Mouse (Mus musculus) thymus, postnatal 0 days (tissue): Measurements from ENCODE around the gene Tpra1. TPM values are rescaled to one million over a fixed set of nuclear protein-coding genes. Genes with fewer than 3 reads are reported as not detected.

Source experiments
- DNase-seq: peaks from one replicate; pipeline ENCODE4 v3.0.0-alpha.2; 2015; ENCODE audit warnings: low spot score
- polyA plus RNA-seq: library from polyadenylated mRNA; unstranded; fragments of >200 nt; fragmentation: Nextera tagmentation; extraction: Ambion mirVana; gene quantifications from 2 replicates; pipeline ENCODE4 v1.2.1, GENCODE M21; 2015

Tpra1 gene
- polyA plus RNA-seq, 1 experiment from 2014 or later = 77.0 TPM

DNA sequence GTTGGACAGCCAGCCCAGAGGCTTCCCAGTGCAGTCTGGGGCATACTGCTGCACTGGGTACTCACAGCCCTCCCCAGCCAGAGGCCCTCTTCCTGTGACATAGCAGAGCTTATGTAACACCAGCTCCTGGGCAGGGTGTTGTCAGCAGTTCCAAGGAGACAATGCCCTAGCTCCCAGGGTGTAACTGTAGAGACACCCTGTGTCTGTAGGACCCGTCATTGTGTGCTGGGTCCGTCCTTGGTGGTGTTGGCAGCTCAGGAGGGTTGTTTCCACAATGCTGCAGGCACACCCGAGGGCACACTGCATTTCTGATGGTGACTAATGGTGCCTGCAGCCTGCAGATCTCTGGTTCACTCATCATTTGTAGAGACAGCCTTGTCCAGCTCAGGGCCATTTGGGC lies 24.8 kb downstream of the Tpra1 start:
- peak; percentile 67 for DNase-seq

- peak; percentile 79 for DNase-seq
Measured at GRCm38 (mm10) chr6:88927595-88927994, 25.5 kb downstream of the Tpra1 start.

DNA sequence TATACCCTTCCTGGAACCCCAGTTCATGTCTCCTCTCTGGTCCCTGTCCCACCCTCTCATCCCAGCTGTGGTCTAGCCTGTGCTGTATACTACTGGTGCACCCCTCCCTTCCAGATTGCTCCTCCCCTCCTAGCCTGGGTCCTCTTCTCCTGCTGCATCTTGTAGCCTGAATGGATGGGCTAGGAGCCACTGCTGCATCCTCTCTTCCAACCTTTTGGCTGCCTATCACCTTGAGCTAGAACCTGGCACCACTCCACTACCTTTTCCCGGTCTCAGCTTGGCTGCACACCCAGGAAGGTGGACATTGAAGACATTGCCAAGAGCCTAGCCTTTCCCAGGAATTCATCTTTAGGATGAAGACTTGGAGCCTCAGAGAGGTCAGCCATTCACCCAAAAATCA lies 26.0 kb downstream of the Tpra1 start:
- no peak for DNase-seq

GRCm38 (mm10) chr6:88928576-88928975 lies 26.5 kb downstream of the Tpra1 start:
- DNase-seq = no peak

- no peak for DNase-seq
Measured at GRCm38 (mm10) chr6:88929451-88929850, 27.4 kb downstream of the Tpra1 start.

GRCm38 (mm10) chr6:88930049-88930448 lies 28.0 kb downstream of the Tpra1 start:
- DNase-seq = no peak

GRCm38 (mm10) chr6:88931449-88931848 lies 29.4 kb downstream of the Tpra1 start:
- no peak for DNase-seq

GRCm38 (mm10) chr6:88934132-88934531 lies 32.1 kb downstream of the Tpra1 start:
- no peak for DNase-seq

GRCm38 (mm10) chr6:88934816-88935215 lies 32.8 kb downstream of the Tpra1 start:
- no peak for DNase-seq

GRCm38 (mm10) chr6:88935735-88936276 lies 33.8 kb downstream of the Tpra1 start:
- DNase-seq = peak; percentile 75

GRCm38 (mm10) chr6:88936342-88937213 lies 34.5 kb downstream of the Tpra1 start:
- peak; percentile 40 for DNase-seq

- no peak for DNase-seq
Measured at GRCm38 (mm10) chr6:88937214-88937549, 35.1 kb downstream of the Tpra1 start.

DNA sequence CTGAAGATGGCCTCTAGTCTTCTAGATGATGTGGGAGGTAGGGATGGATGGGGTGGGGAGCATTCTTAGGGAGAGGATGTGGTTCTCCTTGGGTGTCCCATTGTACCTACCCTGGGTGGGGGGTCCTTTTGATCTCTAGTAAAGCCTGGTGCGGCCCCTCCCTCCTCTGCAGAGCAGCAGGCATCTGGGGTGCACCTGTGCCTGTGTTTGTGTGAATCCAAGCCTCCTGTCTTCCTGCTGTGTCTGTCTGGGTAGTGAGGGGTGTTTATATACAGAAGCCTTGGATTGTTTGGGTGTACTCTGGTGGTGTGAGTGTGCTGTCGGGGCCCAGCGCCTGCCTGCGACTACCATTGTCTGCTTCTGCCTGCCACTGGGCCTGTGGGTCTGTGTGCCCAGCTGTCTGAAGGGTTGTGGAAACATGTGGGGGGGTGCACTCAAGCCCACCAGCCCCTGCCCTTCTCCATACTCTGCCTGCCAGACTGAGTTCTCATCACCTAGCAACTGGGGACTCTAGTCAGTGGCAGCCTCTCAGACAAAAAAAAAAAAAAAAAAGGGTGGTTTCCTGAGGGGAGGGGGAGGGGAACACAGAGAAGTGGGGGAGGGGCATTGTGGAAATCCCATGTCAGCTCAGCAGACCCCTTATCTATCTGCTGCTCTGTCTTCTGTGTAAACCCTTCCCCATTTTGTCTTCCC lies 36.1 kb downstream of the Tpra1 start:
- DNase-seq = peak; percentile 82

GRCm38 (mm10) chr6:88938664-88939055 lies 36.6 kb downstream of the Tpra1 start:
- no peak for DNase-seq

DNA sequence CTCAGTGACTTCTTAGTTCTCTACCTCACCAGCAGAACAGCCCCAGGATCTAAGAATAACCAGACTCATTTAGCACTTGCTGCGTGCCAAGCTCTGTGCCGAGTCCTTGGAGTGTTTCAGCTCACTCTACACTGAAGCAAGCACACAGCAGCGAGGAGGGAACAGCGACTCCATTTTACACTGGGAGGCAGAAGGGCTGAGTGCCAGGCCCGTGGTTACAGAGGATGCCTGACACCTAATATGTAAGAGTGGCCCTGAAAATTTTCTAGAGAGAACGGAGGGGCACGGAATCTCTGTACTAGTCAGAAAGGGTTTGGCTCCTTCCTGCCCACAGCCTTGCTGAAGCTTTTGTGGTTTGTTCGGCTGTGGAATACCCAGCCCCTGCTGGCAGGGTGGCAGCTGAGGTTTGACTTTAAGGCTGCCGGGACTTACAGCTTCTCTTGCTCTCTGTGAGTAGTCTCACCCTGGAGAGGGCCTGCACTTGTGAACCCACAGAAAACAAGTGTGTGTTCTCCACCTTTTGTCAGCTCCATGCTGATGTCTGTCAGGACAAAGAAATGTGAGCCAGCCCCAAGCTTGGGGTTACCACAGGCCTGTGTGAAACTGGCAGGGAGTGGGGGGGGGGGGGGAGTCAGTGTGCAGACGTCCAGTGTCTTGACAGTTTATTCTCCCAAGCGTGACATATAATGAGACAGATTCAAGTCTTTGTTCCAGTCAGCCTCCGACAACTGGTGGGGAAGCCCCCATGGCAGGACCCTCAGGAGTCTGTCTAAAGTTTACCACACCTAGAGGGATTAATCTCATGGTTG lies 37.4 kb downstream of the Tpra1 start:
- peak; percentile 83 for DNase-seq

DNA sequence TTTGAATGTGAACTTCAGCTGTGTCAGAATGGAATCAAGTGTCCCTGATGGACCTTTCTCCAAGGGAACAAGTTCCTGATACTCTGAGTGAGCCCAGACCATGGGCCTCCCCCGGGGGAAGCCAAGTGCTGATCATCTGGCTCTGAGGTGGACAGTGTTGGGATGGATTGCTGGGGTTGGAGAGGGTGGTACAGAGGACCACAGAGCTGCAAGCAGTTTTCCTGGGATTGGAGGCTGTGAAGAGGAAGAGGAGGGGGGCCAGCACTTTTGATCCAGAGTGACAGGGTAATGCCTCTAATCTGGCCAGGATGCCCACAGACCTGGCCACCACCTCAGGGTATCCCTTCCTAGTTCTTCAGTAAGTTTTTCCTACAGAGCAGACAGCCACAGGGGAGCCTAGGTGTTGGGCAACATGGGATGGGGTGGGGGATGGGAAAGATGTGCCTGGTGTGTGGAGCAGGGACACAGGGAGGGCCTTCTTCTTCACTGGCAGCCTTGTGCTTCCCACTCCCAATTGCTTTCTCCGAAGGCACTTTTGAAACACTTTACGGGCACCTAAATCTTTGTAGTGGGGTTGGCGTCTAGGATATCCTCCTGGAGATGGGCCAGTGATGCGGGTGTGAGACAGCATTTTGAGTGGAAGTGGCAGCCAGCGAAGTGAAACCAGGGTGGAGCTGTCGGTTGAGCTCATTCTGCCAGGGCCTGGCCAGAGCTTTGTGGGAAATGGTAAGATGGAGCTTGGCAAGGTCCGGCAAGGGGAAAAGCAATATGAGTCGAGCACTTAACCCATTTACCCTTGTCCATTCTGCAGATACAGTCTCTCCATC lies 38.3 kb downstream of the Tpra1 start:
- no peak for DNase-seq

DNA sequence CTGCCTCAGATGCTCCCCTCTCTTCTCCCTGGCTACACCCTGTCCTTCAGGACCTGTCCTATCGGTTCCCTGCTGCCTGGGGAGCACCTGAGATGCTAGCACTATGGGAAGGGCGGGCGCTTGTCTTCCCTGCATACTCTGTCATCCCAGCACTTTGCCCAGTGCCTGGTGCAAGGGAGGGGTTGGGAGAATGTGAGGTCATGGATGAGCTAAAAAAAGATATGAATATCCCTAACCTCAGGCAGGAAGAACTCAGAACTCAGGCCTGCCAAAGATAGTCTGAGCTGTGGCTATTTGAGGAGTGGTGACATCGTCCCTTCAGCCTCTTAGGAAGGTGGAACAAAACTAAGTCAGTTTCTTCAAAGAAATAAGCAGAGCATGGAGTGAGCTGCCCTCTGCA lies 39.6 kb downstream of the Tpra1 start:
- no peak for DNase-seq

DNA sequence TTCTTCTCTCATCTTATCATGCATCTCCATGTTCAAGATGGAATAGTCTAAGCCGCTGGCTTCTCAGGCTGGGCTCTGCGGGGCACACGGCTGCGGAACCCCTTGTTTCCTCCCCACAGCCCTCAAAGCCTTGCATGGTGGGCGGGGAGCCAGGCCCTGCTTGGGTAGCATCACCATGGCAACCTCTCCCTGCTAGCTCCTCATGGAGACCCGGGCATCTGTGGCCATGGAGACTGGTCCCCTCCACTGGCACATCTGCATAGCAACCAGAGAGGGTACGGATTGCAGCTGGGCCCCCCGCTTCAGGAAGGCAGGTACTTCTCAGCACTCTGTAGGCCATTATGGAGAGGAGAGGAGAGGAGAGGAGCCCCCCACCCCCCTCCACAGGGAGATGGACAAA lies 40.5 kb downstream of the Tpra1 start:
- no peak for DNase-seq

DNA sequence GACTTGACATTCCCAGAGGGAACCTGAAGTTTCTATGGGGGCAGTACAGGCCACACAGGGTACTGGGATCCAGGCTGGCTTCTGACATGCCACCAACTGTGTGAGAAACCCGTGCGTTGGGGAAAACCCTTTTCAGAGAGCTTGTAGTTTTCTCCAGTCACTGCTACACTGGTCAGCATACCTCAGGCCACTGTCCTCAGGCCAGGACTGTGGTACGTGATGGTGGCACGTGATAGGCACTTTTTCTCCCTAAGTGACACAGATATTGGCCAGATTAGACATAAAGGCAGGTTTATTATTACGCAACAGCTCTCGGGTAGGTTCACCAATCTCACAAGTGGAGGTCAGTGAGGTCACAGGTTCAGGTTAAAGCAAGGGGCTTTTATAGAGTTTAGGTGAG lies 41.6 kb downstream of the Tpra1 start:
- no peak for DNase-seq

DNA sequence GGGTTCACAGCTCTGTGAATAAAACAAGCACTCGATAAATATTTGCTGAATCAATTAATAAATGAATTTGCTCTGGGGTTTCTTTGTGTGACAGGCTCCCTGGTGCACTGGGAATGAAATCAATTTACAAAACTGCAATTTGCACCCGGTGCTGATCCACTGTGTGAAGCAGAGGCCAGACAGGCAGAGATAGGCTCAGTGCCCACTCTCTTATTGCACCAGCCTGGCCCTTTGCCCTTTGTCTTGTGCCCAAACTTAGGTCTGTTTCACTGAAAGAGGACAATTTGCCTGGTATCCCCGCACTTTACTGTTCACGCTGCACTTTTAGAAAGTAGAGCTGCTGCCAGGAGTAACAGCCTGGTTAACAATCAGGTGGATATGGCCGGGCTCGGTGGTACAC lies 44.4 kb downstream of the Tpra1 start:
- DNase-seq = no peak

DNA sequence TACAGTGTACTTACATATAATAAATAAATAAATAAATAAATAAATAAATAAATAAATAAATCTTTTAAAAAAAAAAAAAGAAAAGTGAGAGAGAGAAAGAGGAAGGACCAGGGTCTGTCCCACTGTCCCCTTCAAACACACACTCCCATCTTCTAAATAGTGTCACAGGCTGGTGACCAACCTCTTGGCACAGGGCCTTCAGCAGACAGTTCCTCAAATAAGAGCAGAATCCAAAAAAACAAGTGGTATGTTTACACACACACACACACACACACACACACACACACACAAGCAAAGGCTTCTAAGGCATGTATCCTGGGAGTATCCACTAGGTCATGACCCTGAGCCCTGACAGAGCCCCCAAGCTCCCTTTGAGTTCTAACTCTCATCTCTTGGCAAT lies 45.7 kb downstream of the Tpra1 start:
- no peak for DNase-seq
